Mouse (Mus musculus): ENCODE measurements at regions not wholly inside any gene's neighbourhood (a gene's known extent, or its start where the extent isn't known, plus 50 kb on each side); places are given as distances from the start of the nearest gene placed in this dataset.

DNA sequence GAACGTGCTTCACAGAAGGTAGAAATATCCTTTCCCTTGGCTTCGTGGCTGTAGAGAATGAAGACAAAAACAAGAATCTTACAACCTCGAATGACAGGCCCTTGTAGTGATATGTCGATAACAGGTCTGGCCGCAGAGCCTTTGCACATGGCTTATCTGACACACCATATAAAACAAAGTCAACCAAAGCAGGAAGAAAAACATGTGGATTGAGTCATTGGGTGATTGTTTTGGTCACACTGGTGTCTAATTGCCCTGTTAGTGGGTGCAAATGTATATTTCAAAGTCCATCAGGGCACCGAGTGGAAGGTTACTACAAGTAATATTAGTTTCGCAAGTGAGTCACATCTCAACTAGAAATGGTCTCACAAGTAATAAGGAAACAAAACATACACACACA, 569.9 kb upstream of the Itga1 start:
- no peak for ATAC-seq

DNA sequence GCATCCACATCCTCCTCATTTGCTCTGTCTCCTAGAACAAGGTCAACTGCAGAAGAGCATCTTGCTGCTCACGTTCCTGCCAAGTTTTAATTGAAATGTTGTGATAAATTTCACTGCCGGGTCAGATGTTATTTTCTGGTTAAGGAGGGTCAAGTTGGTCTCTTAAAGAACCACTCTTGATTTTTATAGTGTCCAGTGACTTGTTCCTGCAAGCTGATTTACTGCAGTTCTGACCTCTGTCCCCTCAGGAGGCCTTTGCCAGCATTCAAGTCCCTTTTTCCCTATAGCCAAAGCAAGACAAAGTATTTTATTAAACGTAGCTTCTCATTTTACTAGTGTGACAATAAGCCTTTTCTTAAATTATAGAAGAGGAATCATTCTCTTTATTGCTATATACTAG, 567.8 kb upstream of the Itga1 start:
- no peak for ATAC-seq

DNA sequence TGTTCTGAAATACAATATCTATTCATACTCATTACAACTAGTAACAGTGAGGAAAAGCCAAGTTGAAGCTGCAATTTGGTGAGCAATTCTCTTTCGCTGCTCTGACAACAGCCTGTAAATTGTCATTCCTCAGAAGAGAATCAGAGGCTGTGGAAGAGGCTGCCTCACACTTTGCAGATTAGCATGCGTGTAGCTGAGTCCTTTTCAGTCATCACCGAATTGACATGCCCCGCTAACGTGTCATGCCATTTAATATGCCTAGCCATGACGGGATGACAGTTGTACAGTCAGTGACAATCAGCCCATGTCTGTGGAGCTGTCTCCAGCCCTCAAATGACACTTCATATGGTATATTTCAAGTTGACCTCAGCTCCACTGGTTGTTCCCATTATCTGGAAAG, 553.4 kb upstream of the Itga1 start:
- ATAC-seq = no peak

DNA sequence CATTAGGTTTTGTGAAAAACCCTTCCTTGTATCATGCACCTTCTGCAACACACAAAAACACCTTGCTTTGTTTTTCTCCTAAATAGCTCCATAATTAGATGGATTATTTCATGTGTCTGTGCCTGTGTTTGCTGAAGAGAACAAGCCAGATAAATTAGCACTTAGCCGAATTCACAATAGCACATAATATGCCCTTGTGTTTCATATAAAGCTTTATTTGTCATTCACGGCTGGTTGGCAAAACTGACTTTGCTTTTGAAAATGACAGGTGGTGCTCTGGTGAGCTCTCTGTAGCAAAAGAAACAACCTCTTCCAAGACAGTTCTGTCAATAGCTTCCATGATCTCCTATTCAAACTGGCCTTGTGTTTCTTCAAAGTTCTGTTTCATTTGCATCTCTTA, 551.2 kb upstream of the Itga1 start:
- ATAC-seq = no peak

GRCm38 (mm10) chr13:115652352-115652751, 550.6 kb upstream of the Itga1 start:
- ATAC-seq = no peak

GRCm38 (mm10) chr13:115631410-115632105, 529.8 kb upstream of the Itga1 start:
- ATAC-seq = no peak

DNA sequence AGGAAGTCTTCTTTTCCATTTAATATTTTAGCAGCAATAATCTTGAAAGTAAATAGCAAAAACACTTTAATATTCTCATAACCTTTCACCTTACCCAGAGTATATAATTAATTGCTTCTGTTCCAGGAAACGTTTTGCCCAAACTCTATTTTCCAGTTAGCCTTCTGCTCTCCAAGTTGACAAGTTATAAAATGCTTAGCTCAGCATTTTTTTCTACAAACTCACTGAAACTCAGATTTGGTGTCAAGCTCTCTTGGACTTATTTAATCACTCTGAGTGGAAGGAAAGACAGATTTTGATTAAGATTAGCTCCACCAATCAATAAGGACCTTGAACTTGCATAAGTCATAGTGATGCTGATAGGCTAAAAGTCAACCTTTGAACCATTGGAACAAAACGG, 528.8 kb upstream of the Itga1 start:
- no peak for ATAC-seq

GRCm38 (mm10) chr13:115613174-115613573, 511.4 kb upstream of the Itga1 start:
- no peak for ATAC-seq

DNA sequence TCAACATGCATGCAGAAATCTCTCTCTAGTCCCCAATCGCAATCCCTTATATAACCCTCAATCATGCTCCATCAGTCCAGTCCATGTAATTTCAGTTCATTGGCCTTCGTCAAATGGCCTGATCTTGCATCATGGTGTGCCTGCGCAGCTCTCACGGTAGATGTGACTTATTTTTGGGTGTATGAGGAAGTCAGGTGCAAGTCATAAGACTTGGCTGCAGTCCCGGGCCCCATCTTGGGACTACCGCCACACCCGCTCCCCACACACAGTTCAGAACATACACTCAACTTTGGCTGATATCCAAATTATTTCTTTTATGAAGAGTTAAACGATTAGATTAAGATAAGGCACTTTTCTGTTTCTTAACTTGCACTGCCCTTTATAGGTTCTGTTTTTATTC, 504.7 kb upstream of the Itga1 start:
- no peak for ATAC-seq

GRCm38 (mm10) chr13:115595126-115595671, 493.4 kb upstream of the Itga1 start:
- ATAC-seq = no peak

DNA sequence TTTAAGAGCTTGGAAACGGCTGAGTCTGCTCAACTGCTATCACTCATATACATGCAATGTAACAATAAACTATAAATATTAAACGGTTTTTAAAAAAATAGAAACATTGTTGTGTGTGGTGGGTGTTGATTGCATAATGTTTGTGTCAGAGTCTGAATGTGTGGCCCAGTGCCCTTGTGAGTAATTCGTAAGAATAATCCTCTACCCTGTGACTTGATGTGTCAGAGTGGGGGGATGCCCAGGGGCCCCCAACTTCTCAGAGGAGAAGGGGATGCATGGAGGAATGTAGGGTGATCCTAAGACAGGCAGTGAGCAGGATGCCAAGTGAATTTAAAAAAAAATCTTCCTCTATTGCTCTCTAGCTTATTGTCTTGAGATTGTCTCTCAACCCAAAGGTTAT, 474.2 kb upstream of the Itga1 start:
- ATAC-seq = no peak

- no peak for ATAC-seq
Measured at GRCm38 (mm10) chr13:115575052-115575891, 473.5 kb upstream of the Itga1 start.

DNA sequence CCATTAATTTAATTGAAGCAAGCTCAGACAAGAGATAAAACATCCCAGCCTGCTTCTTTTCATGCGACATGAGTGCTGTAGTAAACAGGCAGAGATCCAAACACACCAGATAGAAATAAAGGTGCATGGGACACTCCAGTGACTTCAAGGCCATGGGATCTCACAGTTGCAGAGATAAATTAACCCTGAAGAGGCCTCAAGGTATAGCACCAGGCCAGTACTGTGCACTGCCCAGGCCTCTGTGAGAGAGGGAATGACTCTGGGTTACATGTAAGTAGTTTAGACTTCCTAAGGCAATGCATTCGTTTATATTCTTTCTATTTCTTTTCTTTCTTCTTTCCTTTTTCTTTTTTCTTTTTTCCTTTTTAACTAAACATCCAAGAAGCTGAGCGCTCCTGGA, 439.4 kb upstream of the Itga1 start:
- ATAC-seq = no peak

DNA sequence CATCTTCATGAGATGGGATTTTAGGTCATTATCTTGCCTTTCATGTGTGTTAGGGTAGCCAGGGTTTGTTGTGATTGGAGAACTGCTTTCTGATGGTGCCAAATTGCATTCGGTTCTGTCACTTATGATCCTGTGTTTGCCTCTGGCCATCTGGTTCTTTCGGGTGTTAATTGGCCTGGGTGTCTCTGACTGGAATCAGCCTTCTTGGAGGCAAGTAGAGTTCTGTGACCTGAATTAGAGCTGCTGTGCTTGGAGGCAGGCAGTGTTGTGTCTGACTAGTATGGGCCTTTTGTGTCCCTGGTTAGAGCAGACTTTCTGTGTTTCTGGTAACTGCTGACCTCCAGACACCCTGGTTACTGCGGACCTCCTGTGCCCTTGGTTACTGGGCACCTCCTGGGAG, 434.1 kb upstream of the Itga1 start:
- ATAC-seq = no peak

GRCm38 (mm10) chr13:115513914-115514313, 412.1 kb upstream of the Itga1 start:
- no peak for ATAC-seq

DNA sequence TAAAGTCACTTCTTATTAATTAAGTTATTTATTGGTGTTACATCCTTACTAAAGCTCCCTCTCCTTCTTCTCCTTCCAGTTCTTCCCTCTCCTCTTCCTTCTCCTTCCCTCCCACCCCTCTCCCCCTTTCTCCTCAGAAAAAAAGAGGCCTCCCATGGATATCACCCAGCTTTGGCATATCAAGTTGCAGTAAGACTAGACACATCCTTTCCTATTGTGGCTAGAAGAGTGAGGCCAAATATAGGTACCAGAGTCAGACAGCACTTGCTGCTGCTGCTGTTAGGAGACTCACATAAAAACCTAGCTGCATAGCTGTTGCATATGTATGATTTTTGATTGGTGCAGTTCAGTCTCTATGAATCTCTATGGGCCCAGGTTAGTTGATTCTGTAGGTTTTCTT, 410.4 kb upstream of the Itga1 start:
- no peak for ATAC-seq

- ATAC-seq = no peak
Measured at GRCm38 (mm10) chr13:115508646-115509045, 406.9 kb upstream of the Itga1 start.

DNA sequence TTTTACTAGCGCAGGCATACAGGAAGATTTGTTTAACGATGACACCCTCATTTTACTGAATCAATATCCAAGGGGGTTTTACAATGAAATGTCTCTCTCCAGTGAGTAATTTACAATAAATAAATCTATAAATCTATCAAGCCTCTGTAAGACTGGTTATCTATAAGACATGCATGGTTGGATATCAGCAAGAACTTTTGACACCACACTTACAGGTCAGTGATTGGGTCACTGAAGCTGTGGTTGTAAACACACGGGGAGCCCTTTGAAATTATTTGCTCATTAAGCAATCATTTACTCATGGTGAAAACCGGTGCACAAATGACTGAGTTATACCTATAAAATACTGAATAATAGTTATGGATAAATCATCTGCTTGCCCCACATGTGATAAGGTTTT, 392.6 kb upstream of the Itga1 start:
- no peak for ATAC-seq

- no peak for ATAC-seq
Measured at GRCm38 (mm10) chr13:115475861-115476260, 374.1 kb upstream of the Itga1 start.

- ATAC-seq = no peak
Measured at GRCm38 (mm10) chr13:115465689-115466088, 363.9 kb upstream of the Itga1 start.

GRCm38 (mm10) chr13:115451244-115451643, 349.5 kb upstream of the Itga1 start:
- ATAC-seq = no peak

DNA sequence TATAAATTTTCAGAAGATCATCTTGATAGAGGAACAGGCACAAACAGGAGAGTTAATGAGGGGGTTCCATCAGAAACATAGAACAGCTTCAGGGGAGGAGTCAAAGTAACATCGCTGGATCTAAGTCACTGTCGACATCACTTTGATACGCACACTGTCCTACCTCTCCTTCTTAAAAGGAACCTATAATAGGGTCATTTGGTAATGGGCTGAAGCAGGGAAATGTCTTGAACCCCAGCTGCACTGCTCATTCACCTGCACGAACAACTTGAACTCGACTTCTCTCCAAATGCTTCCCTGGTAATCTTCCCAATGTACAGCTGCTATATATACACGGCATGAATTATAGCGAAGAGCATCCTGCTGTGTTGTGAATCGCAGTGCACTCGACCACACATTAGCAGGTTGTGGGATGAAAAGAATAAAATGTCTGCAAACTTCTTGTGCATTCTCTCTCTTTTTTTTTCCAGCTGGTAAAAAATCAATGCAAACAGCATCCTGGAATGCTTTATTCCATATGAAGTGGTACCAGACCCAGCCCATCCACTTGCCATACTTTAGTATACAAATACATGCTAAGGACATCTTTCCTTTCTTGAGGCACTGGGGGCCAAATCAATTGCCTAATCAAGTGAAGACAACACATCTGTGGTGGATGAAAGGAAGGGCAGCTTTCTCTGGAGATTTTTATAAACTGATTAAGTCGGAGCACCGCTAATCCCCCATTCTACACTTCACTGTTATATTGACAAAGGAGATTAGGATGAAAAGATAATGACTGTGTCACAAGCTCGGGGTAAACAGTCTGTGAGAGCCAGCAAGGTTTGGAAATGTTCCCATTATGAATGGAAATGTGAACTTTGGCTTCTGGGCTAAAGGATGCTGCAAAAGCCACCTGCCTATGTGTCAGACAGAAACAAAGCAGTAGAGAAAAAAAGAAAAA, 325.6 kb upstream of the Itga1 start:
- ATAC-seq = no peak

Data from inflammation-experienced regulatory T-cells, adult 6 months (primary cell).